Mouse (Mus musculus): ENCODE measurements around the gene Dst.

Dst gene

GRCm38 (mm10) chr1:33927466-33927865 lies 19.4 kb downstream of the Dst start:
- DNase-seq (ENCODE audit: extremely low spot score, low read depth, low spot score): no peak

- DNase-seq (ENCODE audit: extremely low spot score, low read depth, low spot score): no peak
Observed at GRCm38 (mm10) chr1:33931791-33932190, 23.8 kb downstream of the Dst start.

- DNase-seq (ENCODE audit: extremely low spot score, low read depth, low spot score): no peak
Observed at GRCm38 (mm10) chr1:33932196-33932595, 24.2 kb downstream of the Dst start.

- DNase-seq (ENCODE audit: extremely low spot score, low read depth, low spot score): no peak
Observed at GRCm38 (mm10) chr1:33932845-33933499, 24.9 kb downstream of the Dst start.

- DNase-seq (ENCODE audit: extremely low spot score, low read depth, low spot score): no peak
Observed at GRCm38 (mm10) chr1:33935946-33936345, 27.9 kb downstream of the Dst start.

GRCm38 (mm10) chr1:33939828-33940227 lies 31.8 kb downstream of the Dst start:
- DNase-seq (ENCODE audit: extremely low spot score, low read depth, low spot score): no peak

- no peak for DNase-seq (ENCODE audit: extremely low spot score, low read depth, low spot score)
Observed at GRCm38 (mm10) chr1:33940364-33940928, 32.4 kb downstream of the Dst start.

- no peak for DNase-seq (ENCODE audit: extremely low spot score, low read depth, low spot score)
Observed at GRCm38 (mm10) chr1:33942638-33943037, 34.6 kb downstream of the Dst start.

- DNase-seq (ENCODE audit: extremely low spot score, low read depth, low spot score): no peak
Observed at GRCm38 (mm10) chr1:33943943-33944342, 35.9 kb downstream of the Dst start.

GRCm38 (mm10) chr1:33944977-33945750 lies 37.1 kb downstream of the Dst start:
- DNase-seq (ENCODE audit: extremely low spot score, low read depth, low spot score): no peak

- no peak for DNase-seq (ENCODE audit: extremely low spot score, low read depth, low spot score)
Observed at GRCm38 (mm10) chr1:33945756-33946155, 37.7 kb downstream of the Dst start.

- DNase-seq (ENCODE audit: extremely low spot score, low read depth, low spot score): no peak
Observed at GRCm38 (mm10) chr1:33946601-33947395, 38.8 kb downstream of the Dst start.

GRCm38 (mm10) chr1:33947838-33948237 lies 39.8 kb downstream of the Dst start:
- no peak for DNase-seq (ENCODE audit: extremely low spot score, low read depth, low spot score)

- DNase-seq (ENCODE audit: extremely low spot score, low read depth, low spot score): no peak
Observed at GRCm38 (mm10) chr1:33948511-33948910, 40.5 kb downstream of the Dst start.

GRCm38 (mm10) chr1:33955626-33956025 lies 47.6 kb downstream of the Dst start:
- no peak for DNase-seq (ENCODE audit: extremely low spot score, low read depth, low spot score)

GRCm38 (mm10) chr1:33960439-33960838 lies 52.4 kb downstream of the Dst start:
- no peak for DNase-seq (ENCODE audit: extremely low spot score, low read depth, low spot score)

GRCm38 (mm10) chr1:33964643-33965042 lies 56.6 kb downstream of the Dst start:
- DNase-seq (ENCODE audit: extremely low spot score, low read depth, low spot score): no peak

- no peak for DNase-seq (ENCODE audit: extremely low spot score, low read depth, low spot score)
Observed at GRCm38 (mm10) chr1:33965824-33966223, 57.8 kb downstream of the Dst start.

GRCm38 (mm10) chr1:33966328-33966727 lies 58.3 kb downstream of the Dst start:
- peak; percentile 53 for DNase-seq (ENCODE audit: extremely low spot score, low read depth, low spot score)

- DNase-seq (ENCODE audit: extremely low spot score, low read depth, low spot score): no peak
Observed at GRCm38 (mm10) chr1:33967206-33967605, 59.2 kb downstream of the Dst start.

- DNase-seq (ENCODE audit: extremely low spot score, low read depth, low spot score): peak; percentile 53
Observed at GRCm38 (mm10) chr1:33969910-33970309, 61.9 kb downstream of the Dst start.

Data from hindlimb bud, embryonic 11.5 days (tissue).